Mouse (Mus musculus): ENCODE measurements around the gene Tenm4. TPM values are rescaled to one million over a fixed set of nuclear protein-coding genes. Genes with fewer than 3 reads are reported as not detected.
A peak's percentile ranks its signal among the peaks of the same experiment; 100 is the strongest.
"Not testable (repeated sequence)": the region's sequence is repeated elsewhere in the genome, so short reads cannot be mapped to it uniquely, and the experiment has no call there.

Tenm4 gene
- polyA plus RNA-seq, 1 experiment from 2014 or later = 45.8 TPM

DNA sequence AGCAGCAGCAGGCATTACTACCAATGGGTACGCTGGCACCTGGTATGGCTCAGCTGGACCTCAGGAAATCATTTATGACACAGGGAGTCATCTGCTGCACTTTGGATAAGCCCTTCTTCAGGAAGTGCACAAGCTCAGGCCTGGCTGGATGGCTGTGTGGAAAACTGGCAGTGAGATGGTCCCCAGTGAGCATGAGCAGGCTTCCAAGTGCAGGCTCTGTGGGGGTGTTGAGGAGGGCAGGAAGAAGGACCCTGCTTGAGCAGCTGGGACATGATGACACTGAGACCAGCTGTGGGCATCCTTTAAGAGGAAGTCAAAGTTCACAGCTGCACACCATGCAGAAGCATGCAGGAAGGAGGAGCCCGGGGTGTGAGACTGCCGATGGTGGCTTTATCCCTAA is 455.3 kb downstream of the Tenm4 start:
- H3K27me3 ChIP-seq = no peaks in the 10 kb centered on the region
- no peaks in the 10 kb centered on the region for H3K9me3 ChIP-seq
- no peak overlapping the region for H3K4me2 ChIP-seq
- no peaks in the 10 kb centered on the region for H3K36me3 ChIP-seq
- H3K4me3 ChIP-seq (replicated peaks) = no peak overlapping the region
- H3K9ac ChIP-seq (replicated peaks) = no peak overlapping the region
- H3K4me1 ChIP-seq (replicated peaks) = no peaks in the 10 kb centered on the region
- 81% methylated on average over 3 of the region's 3 CpGs for WGBS
- H3K27ac ChIP-seq = no peak overlapping the region
- no peak for ATAC-seq (ENCODE audit: insufficient number of reproducible peaks, insufficient read depth, low FRiP score, low TSS enrichment, low read depth)

GRCm38 (mm10) chr7:96630551-96630950 is 459.5 kb downstream of the Tenm4 start:
- not testable (repeated sequence) for H3K9ac ChIP-seq (replicated peaks); H3K27ac ChIP-seq; H3K9me3 ChIP-seq; ATAC-seq (ENCODE audit: insufficient number of reproducible peaks, insufficient read depth, low FRiP score, low TSS enrichment, low read depth); H3K36me3 ChIP-seq; H3K27me3 ChIP-seq; H3K4me1 ChIP-seq (replicated peaks); H3K4me3 ChIP-seq (replicated peaks); H3K4me2 ChIP-seq
- 94% methylated on average over 9 of the region's 9 CpGs for WGBS

GRCm38 (mm10) chr7:96633008-96633407 is 462.0 kb downstream of the Tenm4 start:
- Histone ChIP-seq H3K9me3 (peaks cover 8% of the 10 kb centered on the region; the same call in 1 of the 2 replicates), H3K36me3 (no peaks in the 10 kb centered on the region), H3K9ac (replicated peaks) (no peak overlapping the region), H3K27me3 (no peaks in the 10 kb centered on the region), H3K4me1 (replicated peaks) (peaks cover 2% of the 10 kb centered on the region), H3K27ac (no peak overlapping the region), H3K4me3 (replicated peaks) (no peak overlapping the region), H3K4me2 (no peak overlapping the region)
- WGBS = 65% methylated on average over 1 of the region's 1 CpGs
- ATAC-seq (ENCODE audit: insufficient number of reproducible peaks, insufficient read depth, low FRiP score, low TSS enrichment, low read depth) = no peak

DNA sequence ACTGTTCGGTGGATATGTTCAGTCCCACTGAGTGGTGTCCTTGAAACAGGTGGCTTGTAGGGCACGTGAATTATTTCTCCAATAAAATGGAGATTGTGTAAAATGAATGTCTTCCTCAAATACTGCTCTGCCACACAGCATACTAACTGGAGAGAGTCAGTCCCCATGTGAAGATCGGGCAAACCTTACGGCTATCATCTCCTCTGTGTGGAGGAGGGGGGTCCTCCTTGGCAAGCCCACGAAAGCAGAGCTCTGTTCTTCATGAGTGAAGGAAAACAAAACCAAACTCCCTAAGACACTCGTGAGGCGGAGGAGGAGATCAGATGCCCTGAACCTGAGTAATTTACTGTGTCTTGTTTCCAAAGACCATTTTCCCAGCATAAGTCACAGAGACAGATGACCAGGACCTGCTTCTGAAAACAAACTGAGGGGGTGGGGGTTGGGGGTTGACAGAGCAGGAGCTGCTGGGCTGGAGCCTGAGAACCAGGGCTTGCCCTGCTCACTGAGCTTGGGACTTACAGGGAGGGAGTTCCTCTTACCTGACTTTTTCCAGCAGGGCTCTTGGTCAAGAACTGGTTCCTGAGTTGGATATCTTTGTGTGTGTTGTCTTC is 464.9 kb downstream of the Tenm4 start:
- Histone ChIP-seq H3K36me3 (no peaks in the 10 kb centered on the region), H3K4me3 (replicated peaks) (no peak overlapping the region), H3K27me3 (no peaks in the 10 kb centered on the region; the same call in 1 of the 2 replicates), H3K9me3 (peaks cover 8% of the 10 kb centered on the region; the same call in 1 of the 2 replicates), H3K4me1 (replicated peaks) (peaks cover 2% of the 10 kb centered on the region), H3K27ac (no peak overlapping the region), H3K9ac (replicated peaks) (no peak overlapping the region), H3K4me2 (no peak overlapping the region)
- ATAC-seq (ENCODE audit: insufficient number of reproducible peaks, insufficient read depth, low FRiP score, low TSS enrichment, low read depth) = no peak
- WGBS = 59% methylated on average over 7 of the region's 7 CpGs

DNA sequence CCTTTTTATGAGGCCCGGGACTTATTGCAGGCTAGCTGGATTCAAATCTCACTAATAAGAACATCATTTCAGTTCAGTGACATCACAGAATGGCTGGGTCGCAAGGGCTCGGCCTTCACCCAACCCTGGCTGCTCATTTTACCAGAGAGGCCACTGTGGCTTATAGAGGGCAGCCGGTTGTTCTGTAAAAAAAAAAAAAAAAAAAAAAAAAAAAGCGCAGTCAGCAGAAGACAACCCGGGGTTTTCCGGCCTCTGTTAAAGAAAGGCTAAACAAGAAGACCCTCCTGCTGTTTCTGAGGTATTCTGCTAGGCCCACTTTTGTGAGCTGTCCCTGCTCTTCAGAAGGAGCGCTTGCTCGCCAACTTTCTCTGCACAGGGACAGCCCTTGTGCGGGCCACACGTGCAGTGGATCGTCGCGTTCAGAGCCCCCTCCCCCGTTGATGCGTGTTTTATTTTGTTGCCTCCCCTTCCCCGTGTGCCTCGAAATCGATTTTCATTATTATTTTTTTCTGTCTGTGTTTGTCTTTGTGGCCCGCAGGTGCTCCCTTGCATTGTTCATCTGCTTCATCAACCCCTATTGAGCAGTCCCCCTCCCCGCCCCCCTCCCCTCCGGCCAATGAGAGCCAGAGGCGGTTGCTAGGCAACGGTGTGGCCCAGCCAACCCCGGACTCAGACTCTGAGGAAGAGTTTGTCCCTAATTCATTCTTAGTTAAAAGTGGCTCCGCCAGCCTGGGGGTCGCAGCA is 472.6 kb downstream of the Tenm4 start:
- 1% methylated on average over 26 of the region's 27 CpGs for WGBS
- H3K4me1 ChIP-seq (replicated peaks) = peaks cover 49% of the 10 kb centered on the region
- H3K36me3 ChIP-seq = no peaks in the 10 kb centered on the region
- H3K27me3 ChIP-seq = peaks cover 10% of the 10 kb centered on the region
- peak overlapping the region; percentile 44 for H3K4me3 ChIP-seq (replicated peaks)
- H3K4me2 ChIP-seq = peak overlapping the region; percentile 78
- peak; percentile 76; the same call in 1 of the 2 replicates for ATAC-seq (ENCODE audit: insufficient number of reproducible peaks, insufficient read depth, low FRiP score, low TSS enrichment, low read depth)
- peak overlapping the region; percentile 52 for H3K9ac ChIP-seq (replicated peaks)
- no peaks in the 10 kb centered on the region for H3K9me3 ChIP-seq
- H3K27ac ChIP-seq = peak overlapping the region; percentile 50; the same call in 1 of the 2 replicates

DNA sequence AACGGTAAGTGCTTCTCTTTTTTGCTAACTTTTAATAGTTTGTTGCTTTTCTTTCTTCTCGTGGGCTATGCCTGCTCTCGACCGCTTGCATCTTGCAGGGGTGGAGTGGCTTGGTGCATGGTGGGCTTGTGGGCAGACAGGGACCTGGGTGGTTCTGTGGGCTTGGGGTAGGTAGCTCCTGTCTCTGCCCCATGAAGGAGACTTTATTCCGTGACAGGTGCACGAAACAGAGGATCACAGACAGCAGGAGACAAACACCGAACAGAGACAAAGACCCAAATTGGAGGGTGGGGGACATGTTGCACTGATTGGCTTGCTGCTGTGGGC is 473.1 kb downstream of the Tenm4 start:
- Histone ChIP-seq H3K4me2 (peak overlapping the region; percentile 78), H3K36me3 (no peaks in the 10 kb centered on the region), H3K27ac (peak overlapping the region; percentile 50; the same call in 1 of the 2 replicates), H3K27me3 (peaks cover 10% of the 10 kb centered on the region), H3K4me1 (replicated peaks) (peaks cover 54% of the 10 kb centered on the region), H3K9me3 (no peaks in the 10 kb centered on the region), H3K4me3 (replicated peaks) (peak overlapping the region; percentile 44), H3K9ac (replicated peaks) (peak overlapping the region; percentile 52)
- 10% methylated on average over 7 of the region's 7 CpGs for WGBS
- ATAC-seq (ENCODE audit: insufficient number of reproducible peaks, insufficient read depth, low FRiP score, low TSS enrichment, low read depth) = no peak

GRCm38 (mm10) chr7:96647657-96648056 is 476.6 kb downstream of the Tenm4 start:
- H3K36me3 ChIP-seq = no peaks in the 10 kb centered on the region
- H3K4me1 ChIP-seq (replicated peaks) = peaks cover 87% of the 10 kb centered on the region
- 30% methylated on average over 4 of the region's 4 CpGs for WGBS
- H3K9ac ChIP-seq (replicated peaks) = no peak overlapping the region
- no peak overlapping the region for H3K27ac ChIP-seq
- no peaks in the 10 kb centered on the region for H3K9me3 ChIP-seq
- no peak for ATAC-seq (ENCODE audit: insufficient number of reproducible peaks, insufficient read depth, low FRiP score, low TSS enrichment, low read depth)
- H3K4me3 ChIP-seq (replicated peaks) = no peak overlapping the region
- peak overlapping the region; percentile 78 for H3K4me2 ChIP-seq
- peaks cover 13% of the 10 kb centered on the region; the same call in 1 of the 2 replicates for H3K27me3 ChIP-seq

DNA sequence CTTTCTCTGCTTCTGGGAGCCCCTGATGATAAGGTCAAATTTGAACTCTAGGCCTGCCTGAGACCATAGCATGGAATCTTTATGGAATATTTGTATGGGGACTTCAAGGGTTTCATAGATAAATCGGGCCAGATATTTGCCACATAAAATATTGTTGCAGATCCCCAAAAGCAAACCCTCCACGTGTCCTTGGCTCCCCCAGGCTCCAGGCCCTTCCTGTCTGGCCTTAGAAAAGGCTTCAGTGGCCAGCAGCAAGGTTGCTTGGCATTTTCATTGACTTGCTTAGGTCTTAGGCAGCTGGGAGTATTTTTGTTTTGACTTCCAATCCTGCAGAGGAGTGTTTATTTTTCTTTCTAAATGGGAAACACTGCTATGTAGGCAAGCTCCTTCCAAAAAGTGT is 477.6 kb downstream of the Tenm4 start:
- 66% methylated on average over 2 of the region's 2 CpGs for WGBS
- no peak overlapping the region for H3K4me3 ChIP-seq (replicated peaks)
- H3K36me3 ChIP-seq = no peaks in the 10 kb centered on the region
- H3K9me3 ChIP-seq = no peaks in the 10 kb centered on the region
- ATAC-seq (ENCODE audit: insufficient number of reproducible peaks, insufficient read depth, low FRiP score, low TSS enrichment, low read depth) = no peak
- H3K4me1 ChIP-seq (replicated peaks) = peaks cover 87% of the 10 kb centered on the region
- no peak overlapping the region for H3K27ac ChIP-seq
- peaks cover 13% of the 10 kb centered on the region for H3K27me3 ChIP-seq
- no peak overlapping the region for H3K4me2 ChIP-seq
- no peak overlapping the region for H3K9ac ChIP-seq (replicated peaks)

GRCm38 (mm10) chr7:96649171-96649570 is 478.1 kb downstream of the Tenm4 start:
- no peaks in the 10 kb centered on the region; the same call in 1 of the 2 replicates for H3K36me3 ChIP-seq
- 75% methylated on average over 7 of the region's 7 CpGs for WGBS
- H3K9ac ChIP-seq (replicated peaks) = no peak overlapping the region
- no peaks in the 10 kb centered on the region for H3K9me3 ChIP-seq
- H3K27ac ChIP-seq = no peak overlapping the region
- H3K4me2 ChIP-seq = no peak overlapping the region; the same call in 1 of the 2 replicates
- peaks cover 89% of the 10 kb centered on the region for H3K4me1 ChIP-seq (replicated peaks)
- no peak for ATAC-seq (ENCODE audit: insufficient number of reproducible peaks, insufficient read depth, low FRiP score, low TSS enrichment, low read depth)
- H3K4me3 ChIP-seq (replicated peaks) = no peak overlapping the region
- H3K27me3 ChIP-seq = peaks cover 16% of the 10 kb centered on the region

- Histone ChIP-seq H3K27me3 (peaks cover 27% of the 10 kb centered on the region), H3K4me1 (replicated peaks) (peaks cover 87% of the 10 kb centered on the region), H3K9me3 (no peaks in the 10 kb centered on the region), H3K4me3 (replicated peaks) (no peak overlapping the region), H3K36me3 (no peaks in the 10 kb centered on the region; the same call in 1 of the 2 replicates), H3K9ac (replicated peaks) (no peak overlapping the region), H3K4me2 (no peak overlapping the region), H3K27ac (0 out of 2 replicates have a peak overlapping the region, but pooled peaks have one; percentile 80)
- ATAC-seq (ENCODE audit: insufficient number of reproducible peaks, insufficient read depth, low FRiP score, low TSS enrichment, low read depth) = no peak; the same call in 1 of the 2 replicates
- 7% methylated on average over 2 of the region's 2 CpGs for WGBS
These were observed 479.4 kb downstream of the Tenm4 start for GRCm38 (mm10) chr7:96650435-96650834.

- no peak overlapping the region for H3K4me2 ChIP-seq
These were observed 480.0 kb downstream of the Tenm4 start for GRCm38 (mm10) chr7:96651055-96651454.

More at GRCm38 (mm10) chr7:96651055-96651454, 480.0 kb downstream of the Tenm4 start:
- no peak overlapping the region for H3K4me3 ChIP-seq (replicated peaks)
- H3K9me3 ChIP-seq = no peaks in the 10 kb centered on the region
- peaks cover 29% of the 10 kb centered on the region for H3K27me3 ChIP-seq
- no peak overlapping the region for H3K9ac ChIP-seq (replicated peaks)
- no peaks in the 10 kb centered on the region; the same call in 1 of the 2 replicates for H3K36me3 ChIP-seq
- H3K27ac ChIP-seq = peak overlapping the region; percentile 80
- WGBS = 15% methylated on average over 6 of the region's 6 CpGs
- no peak for ATAC-seq (ENCODE audit: insufficient number of reproducible peaks, insufficient read depth, low FRiP score, low TSS enrichment, low read depth)
- H3K4me1 ChIP-seq (replicated peaks) = peaks cover 91% of the 10 kb centered on the region
